Mouse (Mus musculus) small intestine, adult 10 weeks (tissue): Measurements from ENCODE around the gene Fam126b. TPM values are rescaled to one million over a fixed set of nuclear protein-coding genes. Genes with fewer than 3 reads are reported as not detected.

Experiments
- polyA plus RNA-seq: library from polyadenylated mRNA; stranded (reverse); fragments of 350-450 nt; fragmentation: Illumina TruSeq; extraction: RNeasy Lipid Tissue Mini Kit (QIAGEN cat#74804); gene quantifications from one replicate; pipeline ENCODE4 v1.2.3, GENCODE M21; 2014; ENCODE audit warnings: low replicate concordance

Fam126b gene
- 52.1 TPM for polyA plus RNA-seq

GRCm38 (mm10) chr1:58586171-58586997, at the start of gene Fam126b, which contains the start of gene Ndufb3:
Gene Fam126b, minus strand, starts transcription at chr1:58586323.
Gene Ndufb3, plus strand, starts transcription at chr1:58586384.

DNA sequence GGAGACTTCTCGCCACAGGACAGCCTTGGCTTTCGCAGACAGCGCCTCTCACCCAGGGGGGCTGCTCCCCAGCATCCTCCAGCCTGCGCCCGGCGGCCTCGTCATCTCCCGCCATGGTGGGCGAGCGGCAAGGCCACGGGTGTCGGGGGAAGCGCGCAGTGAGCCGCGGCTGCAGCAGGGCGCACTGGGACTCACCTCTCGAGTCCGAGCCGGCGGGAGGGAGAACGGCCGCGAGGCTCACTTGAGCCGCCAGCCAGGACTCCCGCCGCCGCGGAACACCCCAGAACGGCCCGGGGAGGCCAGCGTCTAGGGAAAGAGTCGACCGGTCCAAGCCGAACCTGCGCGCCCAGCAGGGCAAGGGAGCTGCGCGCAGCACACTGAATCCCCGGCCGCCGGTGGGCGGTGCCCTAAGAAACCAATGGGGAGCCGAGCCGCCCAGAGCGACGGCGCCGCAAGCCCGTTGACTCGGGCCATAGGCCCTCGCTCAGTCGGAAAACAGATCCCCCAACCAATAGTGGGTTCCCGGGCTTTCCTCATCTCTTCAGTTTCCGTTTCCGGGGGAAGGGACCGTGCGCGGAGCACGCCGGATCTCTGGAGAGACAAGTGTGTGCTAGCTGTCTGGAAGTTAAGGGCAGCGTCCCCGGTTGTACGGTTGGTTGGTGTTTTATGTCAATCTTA, 81.4 kb downstream of the Fam126b start, which contains the start of gene Orc2:
Orc2 (minus strand) TSS at position 533 of the 678 bp plus-strand sequence.

Other genes starting within 250 kb of the Fam126b start
- 401 TPM for gene Bzw1, start 193.4 kb downstream of the Fam126b start, polyA plus RNA-seq
- gene Clk1, start 162.3 kb downstream of the Fam126b start, polyA plus RNA-seq, result 711 TPM
- 21.9 TPM for gene Nif3l1, start 141.2 kb downstream of the Fam126b start, polyA plus RNA-seq
- 73.4 TPM for gene Ppil3, start 140.8 kb downstream of the Fam126b start, polyA plus RNA-seq
- 33.7 TPM for gene Orc2, start 81.2 kb downstream of the Fam126b start, polyA plus RNA-seq
- 79.7 TPM for gene Ndufb3, start 61 bp upstream of the Fam126b start, polyA plus RNA-seq
- 39.4 TPM for gene Als2cr12, start 109.7 kb upstream of the Fam126b start, polyA plus RNA-seq
- 112 TPM for gene Cflar, start 125.2 kb upstream of the Fam126b start, polyA plus RNA-seq
- 126 TPM for gene Casp8, start 209.1 kb upstream of the Fam126b start, polyA plus RNA-seq